Mouse (Mus musculus): ENCODE data around the gene Ptpru.

Gene Ptpru

DNA sequence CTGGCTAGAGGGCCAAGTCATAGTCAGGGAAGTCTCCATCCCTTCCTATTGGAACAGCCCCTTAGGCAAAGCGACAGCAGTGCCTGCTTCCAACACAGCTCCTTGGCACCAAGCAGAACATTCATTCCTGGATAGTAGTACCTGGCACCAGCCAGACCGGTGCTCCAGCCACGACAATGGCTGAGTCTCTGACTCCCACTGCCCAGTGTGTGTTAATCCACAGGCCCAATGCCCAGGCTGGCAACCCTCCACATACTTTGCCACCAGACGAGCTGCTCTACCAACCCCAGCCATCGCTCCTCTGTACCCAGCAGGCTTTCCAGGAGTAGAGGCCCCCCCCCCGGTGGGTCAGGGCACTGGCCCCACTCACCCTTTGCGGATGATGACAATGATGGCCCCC lies 40.6 kb downstream of the Ptpru start:
- in situ Hi-C loops (cut with MboI, MseI), result no loop called here

DNA sequence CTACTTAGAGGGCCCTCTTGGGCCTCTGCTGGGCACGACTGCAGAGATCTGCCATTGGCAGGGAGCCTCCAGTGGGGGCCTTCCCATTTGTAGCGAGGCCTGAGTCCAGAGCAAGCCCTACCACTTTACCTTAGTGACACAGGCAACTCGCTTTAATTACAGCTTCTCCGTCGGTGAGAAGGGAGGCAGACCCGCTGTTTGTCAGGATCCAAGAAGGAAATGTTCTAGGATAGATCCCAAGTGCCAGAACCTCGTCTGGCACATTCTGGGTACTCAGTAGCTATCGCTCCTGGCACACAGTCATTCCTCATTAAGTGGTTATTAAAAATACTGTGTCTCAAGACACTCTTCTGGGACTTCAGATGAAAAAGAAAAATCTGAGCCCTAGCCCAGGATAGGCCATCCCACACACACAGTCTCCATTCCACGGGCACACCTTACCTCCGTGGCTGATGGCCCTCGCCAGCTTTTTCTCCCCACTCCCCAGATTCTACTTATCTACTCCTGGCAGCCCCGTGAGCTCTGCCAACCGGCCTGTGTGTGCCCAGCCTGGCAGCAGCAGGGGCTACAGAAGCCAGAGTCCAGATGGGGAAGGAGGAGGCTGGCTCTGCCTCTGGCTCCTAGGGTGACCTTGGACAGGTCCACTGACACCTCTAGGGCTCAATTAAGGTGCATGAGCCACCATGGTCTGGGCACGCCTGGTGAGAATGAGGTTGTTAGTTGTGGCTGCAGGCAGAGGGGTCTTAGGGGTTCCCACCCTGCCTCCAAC lies 41.6 kb downstream of the Ptpru start:
- in situ Hi-C loops (cut with MboI, MseI), result no loop called here

DNA sequence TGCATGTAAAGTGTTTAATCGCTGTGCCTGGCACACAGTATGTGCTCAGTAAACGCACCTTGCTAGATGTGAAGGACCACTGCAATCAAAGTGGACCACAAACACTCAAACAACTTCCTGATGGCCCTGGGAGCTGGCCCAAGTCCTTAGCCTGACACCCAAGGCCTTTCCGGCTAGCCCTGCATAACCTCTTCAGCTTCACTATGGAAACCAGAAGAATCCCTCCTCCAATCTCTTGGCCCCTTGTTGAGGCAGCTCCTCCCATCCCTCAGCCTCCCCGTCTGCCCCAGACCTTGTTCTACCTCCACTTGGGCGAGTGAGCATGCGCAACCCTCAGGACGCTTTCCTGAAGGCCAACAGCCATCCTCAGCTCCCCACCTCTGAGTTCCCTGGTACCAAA lies 51.3 kb downstream of the Ptpru start:
- in situ Hi-C loops (cut with MboI, MseI), result no loop called here

DNA sequence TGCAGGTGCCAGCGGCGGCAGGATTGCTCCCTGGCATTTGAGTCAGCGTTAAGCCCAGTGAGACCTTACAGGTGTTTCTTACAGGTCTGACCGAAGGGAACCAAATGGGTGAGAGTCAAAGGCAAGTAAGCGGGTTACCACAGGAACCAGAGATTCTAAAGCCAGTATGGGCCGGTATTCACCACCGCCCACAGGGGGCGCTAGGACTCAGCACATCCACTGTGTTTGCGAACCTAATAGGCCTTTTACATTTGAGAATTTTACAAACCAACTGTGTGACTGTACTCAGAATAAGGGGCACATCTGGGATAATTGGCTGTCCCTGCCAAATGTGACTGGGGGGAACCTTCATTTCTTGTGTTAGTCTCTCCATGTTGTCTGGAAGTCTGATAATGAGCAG lies 54.1 kb downstream of the Ptpru start:
- in situ Hi-C loops (cut with MboI, MseI), result no loop called here

DNA sequence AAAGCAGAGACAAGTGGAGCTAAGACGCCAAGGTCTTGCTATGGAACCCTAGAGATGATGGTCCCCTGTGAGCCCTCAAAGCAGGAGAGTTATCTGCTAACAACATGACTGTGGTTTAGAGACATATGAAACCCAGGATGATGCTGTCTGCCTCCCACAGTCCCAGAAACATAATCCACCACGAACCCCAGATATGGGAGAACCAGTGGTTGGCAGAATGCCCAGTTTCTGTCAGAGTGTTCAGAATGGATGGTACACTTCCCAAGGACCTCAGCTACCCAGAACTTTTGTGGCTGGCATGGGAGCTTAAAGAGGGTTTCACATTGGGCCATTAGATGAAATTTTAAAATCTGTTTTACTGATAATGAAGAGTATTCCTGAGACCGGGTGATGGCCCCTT lies 57.1 kb downstream of the Ptpru start:
- in situ Hi-C loops (cut with MboI, MseI), result no loop called here

- in situ Hi-C loops (cut with MboI, MseI), result no loop called here
Measured at GRCm38 (mm10) chr4:131778616-131779275, 59.3 kb downstream of the Ptpru start.

GRCm38 (mm10) chr4:131771384-131771783 lies 66.7 kb downstream of the Ptpru start:
- in situ Hi-C loops (cut with MboI, MseI), result no loop called here

- in situ Hi-C loops (cut with MboI, MseI), result no loop called here
Measured at GRCm38 (mm10) chr4:131763911-131764310, 74.2 kb downstream of the Ptpru start.

- in situ Hi-C loops (cut with MboI, MseI), result no loop called here
Measured at GRCm38 (mm10) chr4:131763479-131763878, 74.6 kb downstream of the Ptpru start.

GRCm38 (mm10) chr4:131762211-131762784 lies 75.8 kb downstream of the Ptpru start:
- in situ Hi-C loops (cut with MboI, MseI), result no loop called here

DNA sequence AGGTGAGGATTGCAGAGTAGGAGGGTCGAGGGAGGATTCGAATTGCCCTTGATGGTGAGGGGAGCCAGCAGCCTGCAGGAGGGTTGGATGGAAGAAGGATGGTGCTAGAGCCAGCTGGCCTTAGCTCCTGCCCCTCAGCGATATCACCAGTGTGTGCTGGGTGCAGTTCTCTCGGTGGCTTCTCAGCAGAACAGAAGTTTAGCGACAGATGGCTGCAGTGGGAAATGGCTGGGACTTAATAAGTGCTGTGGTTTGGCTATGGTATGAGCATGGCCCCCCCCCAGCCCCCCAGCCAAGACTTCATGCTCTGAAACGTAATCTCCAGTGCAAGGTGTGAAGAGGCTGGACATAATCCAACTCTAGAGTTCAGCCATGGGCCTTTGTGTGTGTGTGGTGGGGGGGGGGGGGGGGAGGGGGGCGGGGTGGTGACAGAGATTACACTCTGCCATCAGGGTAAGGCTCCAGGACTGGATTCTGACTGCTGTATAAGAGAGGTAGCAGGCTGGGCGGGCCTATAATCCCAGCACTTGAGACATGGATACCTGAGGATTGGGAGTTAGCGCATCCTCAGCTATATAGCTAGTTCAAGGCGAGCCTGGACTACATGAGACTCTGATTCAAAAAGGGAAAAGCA lies 85.8 kb downstream of the Ptpru start:
- in situ Hi-C loops (cut with MboI, MseI), result no loop called here

DNA sequence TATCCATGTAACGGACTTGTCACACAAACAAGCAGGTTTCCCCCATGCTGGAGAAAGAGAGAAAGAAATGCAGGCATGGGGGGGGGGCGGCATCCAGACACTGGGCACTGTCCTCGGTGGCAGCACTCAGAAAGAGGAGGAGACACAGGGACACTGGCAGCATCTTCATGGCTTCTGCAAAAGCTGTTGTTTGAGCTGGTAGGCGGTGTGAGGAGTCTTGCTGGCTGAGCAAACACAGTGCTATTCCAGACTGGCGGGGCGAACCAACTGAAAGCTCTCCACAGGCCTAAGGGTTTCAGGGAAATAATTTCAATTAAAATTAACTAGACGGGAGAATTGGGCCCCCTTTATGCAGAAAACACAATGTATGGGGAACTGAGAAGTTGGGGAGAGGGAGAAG lies 86.5 kb downstream of the Ptpru start:
- in situ Hi-C loops (cut with MboI, MseI), result no loop called here

GRCm38 (mm10) chr4:131749802-131750201 lies 88.3 kb downstream of the Ptpru start:
- in situ Hi-C loops (cut with MboI, MseI), result no loop called here

GRCm38 (mm10) chr4:131744685-131745043 lies 93.4 kb downstream of the Ptpru start:
- in situ Hi-C loops (cut with MboI, MseI), result no loop called here

DNA sequence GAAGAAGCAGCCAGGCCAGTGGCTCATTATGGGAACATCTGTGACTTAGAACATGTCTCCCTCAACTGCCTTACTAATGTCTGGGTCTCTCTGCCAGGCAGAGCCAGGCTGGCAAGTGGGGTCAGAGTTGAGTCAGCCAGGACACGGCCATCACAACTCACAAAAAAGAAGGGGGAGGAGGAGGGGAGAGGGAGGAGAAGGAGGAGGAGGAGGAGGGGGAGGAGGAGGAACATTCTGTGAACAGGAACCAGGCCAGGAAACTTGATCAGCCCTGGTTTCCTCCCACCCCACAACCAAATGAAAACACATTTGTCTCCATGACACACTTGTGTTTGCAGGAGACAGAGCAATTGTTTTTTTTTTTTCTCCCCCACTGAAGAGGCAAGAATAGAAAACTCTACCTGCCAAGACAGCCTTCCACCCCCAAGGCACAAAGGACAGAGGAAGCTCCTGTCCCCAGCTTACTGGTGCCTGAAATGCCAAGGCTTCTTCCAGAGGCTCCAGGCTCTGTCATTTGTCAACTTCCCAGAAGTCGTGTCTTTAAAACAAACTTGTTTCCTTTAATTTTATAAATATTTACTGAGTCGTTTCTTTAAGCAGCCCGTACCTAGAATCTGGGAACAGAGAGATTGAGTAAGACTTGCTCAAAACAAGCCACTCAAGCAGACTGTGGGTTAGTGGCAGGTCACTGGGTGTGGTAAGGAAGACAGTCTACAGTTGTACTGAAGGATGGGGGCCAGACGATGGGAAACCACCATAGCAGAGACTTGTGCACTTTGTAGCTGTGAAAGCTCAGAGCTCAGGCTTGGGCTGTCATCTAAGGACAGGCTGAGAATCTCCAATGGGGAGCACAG lies 94.0 kb downstream of the Ptpru start:
- in situ Hi-C loops (cut with MboI, MseI), result no loop called here

DNA sequence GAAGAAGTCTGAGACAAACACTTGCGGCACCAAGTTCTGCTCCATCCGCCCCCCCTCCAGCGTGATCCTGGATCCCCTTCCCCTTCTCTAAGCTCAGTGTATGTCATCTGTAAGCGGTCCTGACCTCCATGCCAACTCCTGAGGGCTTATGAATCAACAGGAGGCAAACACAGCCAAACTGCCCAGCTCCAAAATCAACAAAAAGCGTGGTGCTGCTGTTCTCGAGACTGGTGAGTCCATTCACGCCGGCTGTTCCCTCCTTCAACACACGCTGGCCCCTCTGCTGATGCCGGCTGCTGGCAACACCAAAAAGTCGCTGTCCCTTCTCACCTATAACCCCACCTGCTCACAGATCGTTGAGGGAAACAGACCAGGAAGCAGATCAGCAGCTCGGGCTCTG lies 95.1 kb downstream of the Ptpru start:
- in situ Hi-C loops (cut with MboI, MseI), result no loop called here

GRCm38 (mm10) chr4:131740621-131741020 lies 97.5 kb downstream of the Ptpru start:
- in situ Hi-C loops (cut with MboI, MseI), result no loop called here

- in situ Hi-C loops (cut with MboI, MseI), result loop anchor here (5.0 kb wide), 1 partner anchor 109 kb away; the partner anchor contains the start of gene Ptpru (in 2 of the 2)
Measured at GRCm38 (mm10) chr4:131728628-131729027, 109.5 kb downstream of the Ptpru start.

DNA sequence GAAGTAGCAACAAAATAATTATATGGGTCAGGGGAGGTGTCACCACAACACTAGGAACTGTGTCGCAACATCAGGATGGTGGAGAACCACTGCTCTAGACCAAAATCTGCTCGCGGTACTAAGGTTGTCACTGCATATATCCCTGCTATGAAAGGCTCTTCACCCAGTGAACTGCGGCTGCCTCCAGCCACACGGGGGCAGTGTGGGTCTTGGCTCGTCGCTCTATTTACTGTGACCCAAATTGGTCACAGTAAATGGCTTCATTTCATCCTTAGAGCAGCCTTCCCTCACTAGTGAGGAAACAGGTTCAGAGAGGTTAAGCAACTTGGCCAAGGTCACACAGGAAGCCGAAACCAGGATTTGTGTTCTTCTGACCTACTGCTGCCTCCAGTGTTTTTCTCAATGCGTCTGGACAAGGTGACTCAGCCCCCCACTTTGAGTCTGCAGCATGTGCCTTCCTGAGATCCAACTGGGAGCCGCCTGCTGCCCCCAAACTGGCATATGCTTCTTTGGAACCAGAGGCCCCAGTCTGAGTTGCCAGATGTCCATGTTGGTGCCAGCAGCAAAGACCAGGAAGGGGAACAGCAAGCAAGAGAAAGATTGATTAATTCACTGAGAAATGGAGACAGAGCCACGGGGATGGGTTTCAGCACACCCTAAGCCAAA lies 114.5 kb downstream of the Ptpru start:
- in situ Hi-C loops (cut with MboI, MseI), result no loop called here

GRCm38 (mm10) chr4:131722121-131722841 lies 115.8 kb downstream of the Ptpru start:
- in situ Hi-C loops (cut with MboI, MseI), result no loop called here

Measured in T-helper 17 cell (primary cell).